Mouse (Mus musculus) limb, embryonic 11.5 days (tissue): ENCODE results near the gene Ahctf1. TPM values are rescaled to one million over a fixed set of nuclear protein-coding genes. Genes with fewer than 3 reads are reported as not detected.

Source experiments
- ATAC-seq: fragments of 200-750 bp; cut with Nextera tagmentation; 2 replicates; pipeline ENCODE4 v1.8.0; 2017; ENCODE audit warnings: low read depth; ENCODE audit not compliant: insufficient number of reproducible peaks, low FRiP score, low TSS enrichment
- DNase-seq: peaks from one replicate; pipeline ENCODE4 v3.0.0-alpha.2; 2015; ENCODE audit warnings: low spot score
- H3K27ac ChIP-seq: fragments of 300-500 bp; sonication (generic); replicated peaks from 2 replicates; pipeline ENCODE4 v1.5.1; 2014; ENCODE audit warnings: low read depth, mild to moderate bottlenecking, low read length
- H3K27me3 ChIP-seq: fragments of 300-500 bp; sonication (generic); 2 replicates; pipeline ENCODE4 v1.6.1; 2014; ENCODE audit warnings: mild to moderate bottlenecking, low read length, mixed read lengths; ENCODE audit not compliant: control insufficient read depth, insufficient read depth
- H3K36me3 ChIP-seq: fragments of 300-500 bp; sonication (generic); 2 replicates; pipeline ENCODE4 v1.6.1; 2014; ENCODE audit warnings: mild to moderate bottlenecking, low read length, moderate library complexity, mixed read lengths; ENCODE audit not compliant: control insufficient read depth, insufficient read depth
- H3K4me1 ChIP-seq: fragments of 300-500 bp; sonication (generic); 2 replicates; pipeline ENCODE4 v1.6.1; 2014; ENCODE audit warnings: low read length, mixed read lengths; ENCODE audit not compliant: control insufficient read depth, insufficient read depth
- H3K4me2 ChIP-seq: fragments of 300-500 bp; sonication (generic); 2 replicates; pipeline ENCODE4 v1.6.1; 2014; ENCODE audit warnings: low read depth, mild to moderate bottlenecking, moderate library complexity; ENCODE audit not compliant: severe bottlenecking
- H3K4me3 ChIP-seq: fragments of 300-500 bp; sonication (generic); 2 replicates; pipeline ENCODE4 v1.5.1; 2014; ENCODE audit warnings: low read depth, low read length
- H3K9ac ChIP-seq: fragments of 300-500 bp; sonication (generic); 2 replicates; pipeline ENCODE4 v1.6.1; 2014; ENCODE audit warnings: mild to moderate bottlenecking, low read length
- H3K9me3 ChIP-seq: fragments of 300-500 bp; sonication (generic); 2 replicates; pipeline ENCODE4 v1.6.1; 2016; ENCODE audit warnings: low read length; ENCODE audit not compliant: control insufficient read depth
- WGBS: fragments of 180-500 bp; shearing (Covaris S2); extraction: QIAGEN DNeasy Blood & Tissue Kit; methylation state at CpG from one replicate; pipeline ENCODE4 v1.1.7; 2014; 5-methylcytosine and 5-hydroxymethylcytosine counted together
- polyA plus RNA-seq: library from polyadenylated mRNA; unstranded; fragments of >200 nt; fragmentation: Nextera tagmentation; extraction: Ambion mirVana; gene quantifications from 2 replicates; pipeline ENCODE4 v1.2.1, GENCODE M21; 2014

Gene Ahctf1
- polyA plus RNA-seq, 1 experiment from 2014 or later: 37.0 TPM

DNA sequence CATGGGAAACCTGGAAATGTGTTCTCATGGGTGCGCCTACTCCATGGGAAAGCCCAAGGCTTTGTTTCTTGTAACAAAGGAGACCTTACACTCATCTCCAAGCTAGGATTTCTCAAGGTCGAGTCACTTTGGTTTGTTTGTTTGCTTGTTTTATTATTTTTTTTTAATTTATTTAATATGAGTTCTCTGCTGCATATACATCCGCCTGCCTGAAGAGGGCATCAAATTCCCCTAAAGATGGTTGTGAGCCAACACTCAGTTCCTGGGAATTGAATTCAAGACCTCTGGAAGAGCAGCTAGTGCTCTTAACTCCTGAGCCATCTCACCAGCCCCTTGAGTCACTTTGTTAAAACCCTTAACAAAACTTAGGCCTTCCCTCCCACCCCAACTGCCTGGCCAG is 90.1 kb downstream of the Ahctf1 start:
- 85% methylated on average over 3 of the region's 3 CpGs for WGBS
- no peaks in the 10 kb centered on the region for H3K36me3 ChIP-seq
- no peak overlapping the region for H3K9ac ChIP-seq
- H3K4me3 ChIP-seq: no peak overlapping the region
- ATAC-seq (no peak), DNase-seq (no peak)
- no peaks in the 10 kb centered on the region for H3K27me3 ChIP-seq
- no peaks in the 10 kb centered on the region for H3K4me1 ChIP-seq
- no peak overlapping the region for H3K4me2 ChIP-seq
- no peaks in the 10 kb centered on the region for H3K9me3 ChIP-seq
- no peak overlapping the region for H3K27ac ChIP-seq

DNA sequence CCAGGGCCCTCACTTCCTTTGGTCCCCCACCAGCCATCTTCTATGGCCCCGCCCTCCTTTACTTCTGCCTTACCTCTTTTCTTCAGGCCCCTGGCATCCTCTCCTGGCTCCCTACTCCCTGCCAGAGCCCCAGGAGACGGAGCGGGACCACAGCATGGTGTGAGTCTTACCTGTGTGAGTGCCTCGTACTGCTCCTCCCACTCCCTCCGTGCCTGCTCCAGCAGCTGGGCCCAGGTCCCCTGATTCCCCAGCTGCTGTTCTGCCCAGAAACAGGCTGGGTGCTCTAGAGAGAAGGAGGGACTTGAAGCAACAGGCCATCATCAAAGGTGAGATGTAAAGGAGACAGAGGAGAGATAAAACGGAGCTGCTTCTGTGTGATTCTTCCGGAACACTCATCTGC is 90.8 kb downstream of the Ahctf1 start:
- H3K9me3 ChIP-seq: no peaks in the 10 kb centered on the region
- H3K4me3 ChIP-seq: no peak overlapping the region
- H3K9ac ChIP-seq: no peak overlapping the region
- H3K36me3 ChIP-seq: no peaks in the 10 kb centered on the region
- H3K27ac ChIP-seq: no peak overlapping the region
- no peak for DNase-seq
- WGBS: 78% methylated on average over 7 of the region's 7 CpGs
- H3K4me2 ChIP-seq: no peak overlapping the region
- no peaks in the 10 kb centered on the region for H3K4me1 ChIP-seq
- no peak for ATAC-seq
- no peaks in the 10 kb centered on the region for H3K27me3 ChIP-seq

DNA sequence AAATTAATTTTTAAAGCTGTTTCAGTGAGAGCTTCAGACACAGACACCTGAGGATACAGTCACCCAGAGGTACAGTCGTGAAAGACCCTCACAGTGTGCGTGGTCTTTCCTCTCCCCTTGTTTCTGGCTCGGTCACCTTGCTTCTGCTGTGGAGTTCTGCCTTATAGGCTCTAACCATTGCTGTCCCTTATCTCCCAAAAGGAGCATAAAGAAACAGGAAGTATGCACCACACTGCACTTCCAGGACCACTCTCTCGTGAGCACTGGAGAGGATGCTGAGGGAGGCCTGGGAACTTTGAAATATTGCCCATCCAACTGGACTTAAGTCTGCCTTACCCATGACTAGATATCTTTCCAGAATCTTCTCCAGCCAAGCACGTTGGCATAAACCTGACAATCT is 92.7 kb downstream of the Ahctf1 start:
- no peaks in the 10 kb centered on the region for H3K36me3 ChIP-seq

DNA sequence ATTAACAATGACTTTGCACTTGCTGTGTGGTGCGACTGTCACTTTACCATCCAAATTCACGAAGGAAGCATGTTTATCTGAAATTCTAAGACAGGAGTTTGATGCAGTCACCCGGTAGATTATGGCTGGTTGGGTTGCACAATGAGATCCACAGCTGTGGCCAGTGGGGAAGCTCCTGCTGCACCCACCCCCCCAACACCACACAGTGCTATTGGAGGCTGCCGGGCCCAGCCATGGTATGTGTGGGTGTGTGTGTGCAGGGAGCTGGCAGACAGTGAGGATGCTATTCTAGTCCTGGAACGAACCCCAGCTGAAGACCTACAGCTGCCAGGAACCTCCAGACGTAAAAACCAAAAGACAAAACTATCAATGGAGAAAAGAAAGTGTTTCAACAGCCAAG is 94.1 kb downstream of the Ahctf1 start:
- no peak for ATAC-seq
- 94% methylated on average over 6 of the region's 6 CpGs for WGBS
- no peak overlapping the region for H3K27ac ChIP-seq

More for the DNA sequence above, 92.7 kb downstream of the Ahctf1 start:
- no peak overlapping the region for H3K4me3 ChIP-seq
- H3K4me2 ChIP-seq: no peak overlapping the region
- DNase-seq (no peak), ATAC-seq (no peak)
- H3K9ac ChIP-seq: no peak overlapping the region
- no peaks in the 10 kb centered on the region for H3K4me1 ChIP-seq
- WGBS: 83% methylated on average over 5 of the region's 5 CpGs
- H3K9me3 ChIP-seq: no peaks in the 10 kb centered on the region
- no peaks in the 10 kb centered on the region for H3K27me3 ChIP-seq
- no peak overlapping the region for H3K27ac ChIP-seq

DNA sequence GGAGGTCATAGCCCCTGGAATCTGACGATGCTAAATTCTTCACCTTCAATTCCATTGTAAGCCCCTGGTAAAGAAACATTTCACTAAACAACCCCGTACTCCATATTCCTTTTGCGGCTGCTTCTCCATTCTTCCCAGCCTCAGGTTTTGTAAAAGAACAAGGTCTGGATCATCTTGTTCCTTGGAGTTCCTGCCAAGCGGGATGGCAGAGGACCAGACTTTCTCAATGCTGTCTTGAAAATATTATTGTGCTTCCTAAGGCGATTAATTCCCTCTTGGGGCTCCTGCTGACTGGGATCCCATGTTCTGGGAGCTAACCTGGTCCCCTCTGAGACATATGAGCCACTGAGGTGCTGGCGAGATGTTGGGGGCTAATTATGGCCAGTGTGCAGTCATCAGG is 98.3 kb downstream of the Ahctf1 start:
- H3K4me3 ChIP-seq: no peak overlapping the region
- DNase-seq (no peak), ATAC-seq (no peak)
- no peak overlapping the region for H3K9ac ChIP-seq
- H3K36me3 ChIP-seq: no peaks in the 10 kb centered on the region
- no peaks in the 10 kb centered on the region for H3K4me1 ChIP-seq
- no peak overlapping the region for H3K27ac ChIP-seq
- H3K27me3 ChIP-seq: no peaks in the 10 kb centered on the region
- no peak overlapping the region for H3K4me2 ChIP-seq
- no peaks in the 10 kb centered on the region for H3K9me3 ChIP-seq
- 91% methylated on average over 6 of the region's 6 CpGs for WGBS

More for the DNA sequence above, 94.1 kb downstream of the Ahctf1 start:
- H3K4me3 ChIP-seq: no peak overlapping the region
- no peaks in the 10 kb centered on the region for H3K36me3 ChIP-seq
- no peak for DNase-seq
- H3K4me2 ChIP-seq: no peak overlapping the region
- H3K9me3 ChIP-seq: no peaks in the 10 kb centered on the region
- H3K4me1 ChIP-seq: no peaks in the 10 kb centered on the region
- H3K9ac ChIP-seq: no peak overlapping the region
- H3K27me3 ChIP-seq: no peaks in the 10 kb centered on the region

DNA sequence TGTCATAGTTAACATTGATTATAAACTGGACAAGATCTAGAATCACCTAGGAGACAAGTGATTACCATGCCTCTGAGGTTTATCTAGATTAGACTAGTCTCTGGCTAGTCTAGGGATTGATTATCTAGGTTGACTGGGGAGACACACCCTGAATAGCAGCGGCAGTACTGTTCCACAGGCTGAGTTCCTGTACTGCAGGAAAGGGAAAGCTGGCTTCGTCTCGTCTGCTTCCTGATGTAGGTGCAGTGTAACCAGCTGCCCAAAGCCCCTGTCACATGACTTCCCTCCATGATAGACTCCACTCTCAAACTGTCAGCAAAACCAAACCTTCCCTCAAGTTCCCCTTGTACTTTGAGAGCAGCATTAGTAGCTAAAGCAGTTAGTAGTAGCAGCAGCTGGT is 99.3 kb downstream of the Ahctf1 start:
- DNase-seq (no peak), ATAC-seq (no peak)
- no peaks in the 10 kb centered on the region for H3K9me3 ChIP-seq
- no peaks in the 10 kb centered on the region for H3K36me3 ChIP-seq
- H3K27ac ChIP-seq: no peak overlapping the region
- no peak overlapping the region for H3K9ac ChIP-seq
- H3K27me3 ChIP-seq: no peaks in the 10 kb centered on the region
- WGBS: 65% methylated on average over 3 of the region's 3 CpGs
- no peak overlapping the region for H3K4me2 ChIP-seq
- no peaks in the 10 kb centered on the region for H3K4me1 ChIP-seq
- H3K4me3 ChIP-seq: no peak overlapping the region

Other genes starting within 250 kb of the Ahctf1 start
- gene Sccpdh, start 135.5 kb downstream of the Ahctf1 start, polyA plus RNA-seq: 81.6 and 85.6 TPM in 2 replicates
- 0.07 and 0.14 TPM in 2 replicates for gene Kif28, start 58.4 kb downstream of the Ahctf1 start, polyA plus RNA-seq
- gene Gm10518, start 304 bp downstream of the Ahctf1 start, polyA plus RNA-seq: 0.23 and 0.24 TPM in 2 replicates
- 11.3 and 13.8 TPM in 2 replicates for gene Cdc42bpa, start 156.8 kb upstream of the Ahctf1 start, polyA plus RNA-seq